Mouse (Mus musculus) monocyte, adult 5-6 weeks (primary cell): ENCODE measurements around the gene Hira. TPM values are rescaled to one million over a fixed set of nuclear protein-coding genes. Genes with fewer than 3 reads are reported as not detected.

Experiments used
- ATAC-seq: fragments of 153-309, 156-312 bp; replicated peaks from 2 replicates; pipeline ENCODE4 v1.8.0; 2017; ENCODE audit warnings: mild to moderate bottlenecking; ENCODE audit not compliant: low TSS enrichment, insufficient number of reproducible peaks, severe bottlenecking, poor library complexity, low FRiP score
- total RNA-seq: library from RNA; stranded (forward); fragments of 200-1000, 200-491, 200-594 nt; gene quantifications from 3 replicates; pipeline ENCODE4 v1.2.3, GENCODE M21; 2017

Hira gene
- total RNA-seq, 1 experiment from 2014 or later: 34.3 TPM

- no peak for ATAC-seq
Observed at GRCm38 (mm10) chr16:19003757-19004156, 126.9 kb downstream of the Hira start.

GRCm38 (mm10) chr16:19005298-19005697, 128.5 kb downstream of the Hira start:
- no peak for ATAC-seq

GRCm38 (mm10) chr16:19006715-19007114, 129.9 kb downstream of the Hira start:
- ATAC-seq: no peak

- ATAC-seq: 0 out of 2 replicates have a peak, but pooled peaks have one; percentile 59
Observed at GRCm38 (mm10) chr16:19007186-19007591, 130.4 kb downstream of the Hira start.

- no peak for ATAC-seq
Observed at GRCm38 (mm10) chr16:19010710-19011109, 133.9 kb downstream of the Hira start.

GRCm38 (mm10) chr16:19013550-19013949, 136.7 kb downstream of the Hira start:
- no peak for ATAC-seq

GRCm38 (mm10) chr16:19014650-19015049, 137.8 kb downstream of the Hira start:
- no peak for ATAC-seq

Other genes starting within 250 kb of the Hira start
- gene Sept5, start 247.1 kb upstream of the Hira start, total RNA-seq: 1.5 to 6.3 TPM (median 4.2 TPM) in 3 replicates
- not detected in 3 replicates for gene Cldn5, start 100.2 kb upstream of the Hira start, total RNA-seq
- gene Ufd1, start 65.3 kb upstream of the Hira start, total RNA-seq: 110 to 126 TPM (median 113 TPM) in 3 replicates
- 1.8 to 6.1 TPM (median 2.5 TPM) in 3 replicates for gene Cdc45, start 65.0 kb upstream of the Hira start, total RNA-seq
- 26.2 to 49.7 TPM (median 26.5 TPM) in 3 replicates for gene 2510002D24Rik, start 40.5 kb upstream of the Hira start, total RNA-seq
- gene Gm28539, start 40.5 kb upstream of the Hira start, total RNA-seq: 3.1 to 5.0 TPM in 2 of 3 replicates, not detected in the other
- 46.0 to 91.3 TPM (median 63.6 TPM) in 3 replicates for gene Mrpl40, start 175 bp upstream of the Hira start, total RNA-seq